Mouse (Mus musculus) testis, adult 2 months (tissue): ENCODE results near the gene Txnl4b. TPM values are rescaled to one million over a fixed set of nuclear protein-coding genes. Genes with fewer than 3 reads are reported as not detected.

ENCODE experiments used
- H3K27ac ChIP-seq: fragments of 200-500 bp; 2 replicates; pipeline ENCODE4 v1.5.1; 2012; ENCODE audit warnings: low read depth, low read length; ENCODE audit not compliant: control insufficient read depth, insufficient read depth
- H3K27me3 ChIP-seq: fragments of 200-500 bp; 2 replicates; pipeline ENCODE4 v1.6.1; 2012; ENCODE audit warnings: mild to moderate bottlenecking, low read length, moderate library complexity; ENCODE audit not compliant: control insufficient read depth, insufficient read depth
- H3K36me3 ChIP-seq: fragments of 200-500 bp; 2 replicates; pipeline ENCODE4 v1.6.1; 2012; ENCODE audit warnings: mild to moderate bottlenecking, low read length; ENCODE audit not compliant: control insufficient read depth, insufficient read depth
- H3K4me1 ChIP-seq: fragments of 200-500 bp; 2 replicates; pipeline ENCODE4 v1.6.1; 2012; ENCODE audit warnings: low read length; ENCODE audit not compliant: control insufficient read depth, insufficient read depth
- H3K4me3 ChIP-seq: fragments of 200-500 bp; 2 replicates; pipeline ENCODE4 v1.5.1; 2012; ENCODE audit warnings: low read depth, mild to moderate bottlenecking, low read length, moderate library complexity, mixed read lengths; ENCODE audit not compliant: control insufficient read depth
- CTCF ChIP-seq: fragments of 200-500 bp; IDR thresholded peaks from 2 replicates; pipeline ENCODE4 v1.5.1; 2012; ENCODE audit warnings: low read depth, mild to moderate bottlenecking, inconsistent platforms, low read length, moderate library complexity; ENCODE audit not compliant: control insufficient read depth, insufficient read depth, insufficient replicate concordance
- POLR2A ChIP-seq: fragments of 200-500 bp; IDR thresholded peaks from 2 replicates; pipeline ENCODE4 v1.6.1; 2012; ENCODE audit warnings: low read depth, mild to moderate bottlenecking, inconsistent platforms, low read length, moderate library complexity; ENCODE audit not compliant: control insufficient read depth
- polyA plus RNA-seq: library from polyadenylated mRNA; depleted of rRNA; stranded (reverse); fragments of >200 nt; gene quantifications from 2 replicates; pipeline ENCODE4 v1.2.3, GENCODE M21; 2012; rRNA removed

The Txnl4b gene
- polyA plus RNA-seq, 1 experiment: 41.4 TPM

DNA sequence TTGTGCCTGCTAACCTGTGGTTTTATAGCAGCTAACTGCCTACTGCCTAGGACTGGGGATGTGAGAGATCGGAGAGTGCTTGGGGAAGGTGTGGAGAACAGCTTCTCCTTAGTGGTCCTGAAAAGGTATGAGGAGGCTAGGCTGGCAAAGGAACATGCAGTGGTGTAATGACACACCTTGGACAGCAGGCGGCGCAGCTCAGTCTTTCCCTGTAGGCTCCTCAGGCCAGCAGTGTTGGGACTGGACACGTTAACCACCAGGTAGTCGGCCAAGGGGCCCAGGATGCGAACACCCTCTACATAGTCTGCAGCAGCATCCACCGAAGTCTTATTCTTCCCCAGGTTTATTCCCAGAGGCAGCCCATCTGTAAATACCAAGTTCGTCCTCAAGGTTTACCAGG is 30.2 kb downstream of the Txnl4b start:
- Histone ChIP-seq H3K36me3 (peaks cover 3% of the 10 kb centered on the region; the same call in 1 of the 2 replicates), H3K27ac (no peak overlapping the region), H3K27me3 (no peaks in the 10 kb centered on the region), H3K4me3 (no peak overlapping the region), H3K4me1 (no peaks in the 10 kb centered on the region)
- TF ChIP-seq CTCF (peak; percentile 89; the same call in 1 of the 2 replicates), POLR2A (no peak)

DNA sequence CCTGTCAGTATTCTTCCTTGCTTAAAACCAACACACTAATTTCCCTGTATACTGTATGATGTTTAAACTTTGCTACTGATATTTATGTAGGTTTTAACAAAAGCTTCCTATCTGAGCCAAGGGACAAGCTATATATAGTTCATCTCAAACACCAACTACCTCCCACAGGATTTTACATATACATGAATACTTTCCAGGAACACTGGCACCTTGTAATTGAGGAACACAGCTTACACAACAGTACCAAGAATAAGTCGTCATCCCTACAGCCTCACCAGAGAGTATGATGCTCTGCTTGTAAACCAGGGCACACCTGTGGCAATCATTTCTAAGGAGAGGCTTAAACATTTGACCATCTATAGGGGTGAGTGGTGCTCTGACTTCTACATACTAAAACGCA is 41.0 kb downstream of the Txnl4b start:
- peaks cover 2% of the 10 kb centered on the region; the same call in 1 of the 2 replicates for H3K36me3 ChIP-seq
- H3K4me1 ChIP-seq: peaks cover 6% of the 10 kb centered on the region
- no peak overlapping the region for H3K27ac ChIP-seq
- no peaks in the 10 kb centered on the region for H3K27me3 ChIP-seq
- TF ChIP-seq CTCF (no peak), POLR2A (no peak)
- H3K4me3 ChIP-seq: no peak overlapping the region

DNA sequence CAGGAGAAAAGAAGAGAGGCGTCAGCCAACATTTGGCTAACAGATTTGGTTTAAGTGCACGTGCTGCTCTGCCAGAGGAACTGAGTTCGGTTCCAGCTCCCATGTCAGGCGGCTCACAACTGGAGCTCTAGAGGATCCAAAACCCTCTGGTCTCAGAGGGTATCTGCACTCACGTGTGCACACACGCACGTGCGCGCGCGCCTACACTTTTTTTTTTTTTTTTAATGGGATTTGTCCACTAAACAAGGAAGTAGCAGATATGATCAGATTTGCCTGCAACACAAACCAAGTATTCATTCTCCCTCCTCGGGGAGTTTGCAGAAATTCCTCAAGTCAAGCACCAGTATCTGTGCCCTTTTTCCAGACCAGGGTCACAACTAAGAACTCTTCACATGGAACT is 42.0 kb downstream of the Txnl4b start:
- TF ChIP-seq CTCF (no peak), POLR2A (no peak)
- Histone ChIP-seq H3K27me3 (no peaks in the 10 kb centered on the region), H3K4me1 (peaks cover 6% of the 10 kb centered on the region), H3K36me3 (peaks cover 2% of the 10 kb centered on the region; the same call in 1 of the 2 replicates), H3K4me3 (peak overlapping the region; percentile 99), H3K27ac (no peak overlapping the region)

DNA sequence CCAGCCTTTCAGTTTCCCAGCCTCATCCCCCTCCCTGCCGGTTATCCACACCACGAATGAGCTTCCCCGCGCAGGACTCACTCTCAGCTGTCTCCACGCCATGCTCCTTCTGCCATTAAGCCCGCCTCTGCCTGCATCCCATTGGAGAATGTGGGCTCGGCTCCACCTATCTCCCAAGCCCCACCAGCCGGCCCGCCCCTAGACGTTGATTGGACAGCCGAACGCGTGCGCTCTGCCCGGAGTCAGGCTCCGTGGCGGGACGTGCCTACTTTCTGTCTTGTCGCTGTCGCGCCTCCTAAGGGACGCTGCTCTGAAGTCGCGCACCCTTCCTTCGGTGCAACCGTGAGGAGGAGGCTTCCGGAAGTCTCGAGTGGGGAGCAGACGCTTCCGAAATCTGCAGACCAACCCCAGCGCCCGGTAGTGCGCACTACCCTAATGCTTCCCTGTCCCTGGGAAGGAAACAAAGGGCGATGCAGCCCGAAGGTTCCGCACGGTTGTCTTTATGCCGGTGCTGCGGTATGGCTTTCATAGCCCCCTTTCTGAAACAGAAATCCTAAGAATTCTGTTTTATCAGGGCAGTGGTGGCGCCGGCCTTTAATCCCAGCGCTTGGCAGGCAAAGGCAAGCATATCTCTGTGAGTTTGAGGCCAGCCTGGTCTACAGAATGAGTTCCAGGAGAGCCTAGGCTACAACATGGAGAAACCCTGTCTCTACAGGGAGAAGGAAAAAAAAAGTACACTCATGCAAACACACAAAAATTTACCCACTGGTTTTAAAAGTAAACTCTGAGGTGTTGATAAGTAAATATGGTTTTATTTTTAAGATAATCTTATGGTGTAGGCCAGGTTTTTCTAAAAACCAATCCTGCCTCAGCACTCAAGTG is 42.8 kb downstream of the Txnl4b start, which contains the start of gene Dhodh:
Dhodh (minus strand) TSS at position 403 of the 882 bp plus-strand sequence.
- H3K4me1 ChIP-seq: peaks cover 6% of the 10 kb centered on the region
- H3K27ac ChIP-seq: peak within 1 kb of the TSS; percentile 95
- H3K27me3 ChIP-seq: no peaks in the 10 kb centered on the region
- no peaks in the 10 kb centered on the region for H3K36me3 ChIP-seq
- H3K4me3 ChIP-seq: peak within 1 kb of the TSS; percentile 99
- no peak for TF ChIP-seq CTCF
- peak; percentile 93 for TF ChIP-seq POLR2A

DNA sequence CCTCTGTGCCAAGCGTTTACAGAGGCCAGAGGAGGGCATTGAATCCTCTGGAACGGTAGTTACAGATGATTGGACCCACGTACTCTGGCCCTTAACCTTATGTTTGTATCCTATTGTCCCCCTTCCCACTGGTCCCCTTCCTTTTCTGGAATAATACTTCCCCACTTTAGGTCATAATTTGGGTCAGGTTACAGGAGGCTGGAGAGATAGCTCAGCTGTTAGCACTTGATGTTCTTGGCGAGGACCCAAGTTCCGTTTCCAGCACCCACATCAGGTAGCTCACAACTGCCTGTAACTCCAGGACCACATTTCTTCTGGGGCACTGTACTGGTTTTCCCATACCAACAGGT is 43.4 kb downstream of the Txnl4b start:
- Histone ChIP-seq H3K4me3 (no peak overlapping the region), H3K36me3 (no peaks in the 10 kb centered on the region), H3K4me1 (peaks cover 6% of the 10 kb centered on the region), H3K27ac (peak overlapping the region; percentile 25; the same call in 1 of the 2 replicates), H3K27me3 (no peaks in the 10 kb centered on the region)
- TF ChIP-seq CTCF (no peak), POLR2A (no peak)

DNA sequence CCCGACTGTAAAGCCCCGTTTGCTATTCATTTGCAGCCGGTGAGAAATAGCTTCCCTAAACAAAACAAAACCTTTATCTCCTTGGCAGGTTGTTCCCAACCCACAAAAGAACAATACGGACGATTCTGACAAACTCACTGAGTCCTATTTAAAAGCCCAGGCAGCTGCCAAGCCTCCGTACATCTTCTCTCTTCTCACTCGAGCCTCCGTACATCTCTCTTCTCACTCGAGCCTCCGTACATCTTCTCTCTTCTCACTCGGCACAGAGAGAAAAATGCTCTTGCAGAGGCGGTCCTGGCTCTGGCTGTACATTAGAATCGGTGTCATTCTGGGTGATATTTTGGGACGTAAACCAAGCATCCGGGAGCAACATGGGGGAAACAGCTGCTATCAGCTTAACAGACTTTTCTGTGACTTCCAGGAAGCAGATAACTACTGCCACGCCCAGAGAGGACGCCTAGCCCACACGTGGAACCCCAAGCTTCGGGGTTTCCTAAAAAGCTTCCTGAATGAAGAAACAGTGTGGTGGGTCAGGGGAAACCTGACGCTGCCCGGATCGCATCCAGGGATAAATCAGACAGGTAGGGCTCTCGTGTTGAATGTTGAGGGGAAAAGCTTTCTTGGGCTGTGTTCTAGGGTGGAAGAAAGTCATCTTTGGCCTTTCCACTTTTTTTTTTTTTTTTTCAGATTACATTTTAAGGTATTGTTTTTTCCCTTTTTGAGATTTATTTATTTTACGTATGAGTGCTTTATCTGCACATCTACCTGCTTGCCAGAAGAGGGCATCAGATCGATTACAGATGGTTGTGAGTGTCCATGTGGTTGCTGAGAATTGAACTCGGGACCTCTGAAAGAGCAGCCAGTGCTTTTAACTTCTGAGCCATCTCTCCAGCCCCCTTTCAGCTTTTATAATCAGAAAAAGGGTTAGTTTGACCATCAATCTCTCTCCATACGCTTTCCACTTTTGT is 48.8 kb downstream of the Txnl4b start, which contains the start of gene Pkd1l3:
Pkd1l3 (plus strand) TSS at position 275 of the 968 bp plus-strand sequence.
- Histone ChIP-seq H3K27ac (no peak within 1 kb of the TSS), H3K4me1 (no peaks in the 10 kb centered on the region), H3K36me3 (no peaks in the 10 kb centered on the region), H3K27me3 (no peaks in the 10 kb centered on the region), H3K4me3 (peak within 1 kb of the TSS; percentile 80)
- no peak for TF ChIP-seq CTCF
- TF ChIP-seq POLR2A: no peak

DNA sequence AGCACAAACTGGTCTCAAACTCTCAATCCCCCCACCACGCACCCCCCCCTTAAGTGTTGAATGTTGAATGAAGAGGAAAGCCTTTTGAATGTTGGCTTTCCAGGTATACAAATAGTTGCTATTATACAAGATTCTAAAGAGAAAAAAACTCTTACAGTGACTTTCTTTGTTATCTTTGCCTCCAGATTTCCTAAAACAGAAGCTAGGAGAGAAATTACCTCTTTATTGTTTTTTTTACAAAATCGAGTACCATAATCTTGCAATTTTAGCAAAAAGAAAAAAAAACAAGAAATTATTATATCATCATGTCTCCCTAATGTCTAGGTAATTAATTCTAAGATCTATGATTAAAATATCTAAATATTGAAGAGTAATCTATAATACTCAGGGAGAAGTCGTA is 49.9 kb downstream of the Txnl4b start:
- H3K36me3 ChIP-seq: no peaks in the 10 kb centered on the region
- H3K4me1 ChIP-seq: no peaks in the 10 kb centered on the region
- no peaks in the 10 kb centered on the region for H3K27me3 ChIP-seq
- H3K4me3 ChIP-seq: peak overlapping the region; percentile 80
- TF ChIP-seq CTCF: no peak
- no peak for TF ChIP-seq POLR2A
- no peak overlapping the region for H3K27ac ChIP-seq

Other genes starting within 250 kb of the Txnl4b start
- gene Pmfbp1, start 71.9 kb upstream of the Txnl4b start, polyA plus RNA-seq: 108 TPM in 2 replicates
- gene Dhx38, start within 50 bp of the Txnl4b start, polyA plus RNA-seq: 20.3 and 20.7 TPM in 2 replicates
- gene Hp, start 13.3 kb downstream of the Txnl4b start, polyA plus RNA-seq: 4.6 and 11.0 TPM in 2 replicates
- 5.6 and 6.4 TPM in 2 replicates for gene Dhodh, start 42.8 kb downstream of the Txnl4b start, polyA plus RNA-seq
- gene Pkd1l3, start 48.6 kb downstream of the Txnl4b start, polyA plus RNA-seq: 35.9 and 41.3 TPM in 2 replicates
- 25.7 and 31.8 TPM in 2 replicates for gene Ist1, start 127.4 kb downstream of the Txnl4b start, polyA plus RNA-seq
- 75.7 and 82.1 TPM in 2 replicates for gene Zfp821, start 139.7 kb downstream of the Txnl4b start, polyA plus RNA-seq
- 32.9 and 35.6 TPM in 2 replicates for gene Atxn1l, start 171.8 kb downstream of the Txnl4b start, polyA plus RNA-seq
- gene Ap1g1, start 212.7 kb downstream of the Txnl4b start, polyA plus RNA-seq: 19.3 and 20.1 TPM in 2 replicates